Mouse (Mus musculus): ENCODE measurements at regions not wholly inside any gene's neighbourhood (a gene's known extent, or its start where the extent isn't known, plus 50 kb on each side); places are given as distances from the start of the nearest gene placed in this dataset.
"Not testable (repeated sequence)": the region's sequence is repeated elsewhere in the genome, so short reads cannot be mapped to it uniquely, and the experiment has no call there.

- Histone ChIP-seq H3K4me1 (no peaks in the 10 kb centered on the region), H3K27me3 (no peaks in the 10 kb centered on the region), H3K9ac (no peak overlapping the region), H3K9me3 (replicated peaks) (peaks cover 43% of the 10 kb centered on the region), H3K36me3 (ENCODE audit: poor library complexity, severe bottlenecking) (no peaks in the 10 kb centered on the region), H3K4me2 (no peak overlapping the region), H3K4me3 (no peak overlapping the region), H3K27ac (no peak overlapping the region)
- no peak for ATAC-seq
- WGBS: 74% methylated on average over 3 of the region's 3 CpGs
Measured at GRCm38 (mm10) chr13:3341416-3341815, 196.4 kb upstream of the Gdi2 start.

- Histone ChIP-seq H3K36me3 (ENCODE audit: poor library complexity, severe bottlenecking) (no peaks in the 10 kb centered on the region), H3K4me1 (no peaks in the 10 kb centered on the region), H3K4me2 (no peak overlapping the region), H3K9me3 (replicated peaks) (peaks cover 36% of the 10 kb centered on the region), H3K27ac (no peak overlapping the region), H3K4me3 (no peak overlapping the region), H3K9ac (no peak overlapping the region), H3K27me3 (no peaks in the 10 kb centered on the region)
- WGBS: 93% methylated on average over 5 of the region's 5 CpGs
- no peak for ATAC-seq
Measured at GRCm38 (mm10) chr13:3343611-3344010, 194.3 kb upstream of the Gdi2 start.

GRCm38 (mm10) chr13:3354912-3355311 is 183.0 kb upstream of the Gdi2 start:
- peaks cover 30% of the 10 kb centered on the region for H3K27me3 ChIP-seq
- H3K27ac ChIP-seq; H3K36me3 ChIP-seq (ENCODE audit: poor library complexity, severe bottlenecking); H3K4me2 ChIP-seq; ATAC-seq; H3K9ac ChIP-seq; H3K4me3 ChIP-seq; H3K9me3 ChIP-seq (replicated peaks): not testable (repeated sequence)
- H3K4me1 ChIP-seq: peaks cover 17% of the 10 kb centered on the region; the same call in 1 of the 2 replicates

GRCm38 (mm10) chr13:3358079-3358608 is 179.7 kb upstream of the Gdi2 start:
- H3K27ac ChIP-seq: no peak overlapping the region
- peaks cover 51% of the 10 kb centered on the region for H3K27me3 ChIP-seq
- no peaks in the 10 kb centered on the region for H3K36me3 ChIP-seq (ENCODE audit: poor library complexity, severe bottlenecking)
- WGBS: under 1% methylated on average over 45 of the region's 45 CpGs
- H3K9ac ChIP-seq: no peak overlapping the region
- H3K4me3 ChIP-seq: peak overlapping the region; percentile 42
- H3K4me1 ChIP-seq: peaks cover 30% of the 10 kb centered on the region
- no peaks in the 10 kb centered on the region for H3K9me3 ChIP-seq (replicated peaks)
- 0 out of 2 replicates have a peak, but pooled peaks have one; percentile 7 for ATAC-seq
- H3K4me2 ChIP-seq: peak overlapping the region; percentile 83

- no peaks in the 10 kb centered on the region for H3K36me3 ChIP-seq (ENCODE audit: poor library complexity, severe bottlenecking)
- H3K4me2 ChIP-seq: peak overlapping the region; percentile 83
- peak overlapping the region; percentile 42 for H3K4me3 ChIP-seq
- peak; percentile 33; the same call in 1 of the 2 replicates for ATAC-seq
- H3K9me3 ChIP-seq (replicated peaks): no peaks in the 10 kb centered on the region
- no peak overlapping the region for H3K27ac ChIP-seq
- H3K9ac ChIP-seq: no peak overlapping the region
- WGBS: under 1% methylated on average over 41 of the region's 41 CpGs
- H3K27me3 ChIP-seq: peaks cover 51% of the 10 kb centered on the region
- peaks cover 30% of the 10 kb centered on the region for H3K4me1 ChIP-seq
Measured at GRCm38 (mm10) chr13:3358996-3359750, 178.7 kb upstream of the Gdi2 start.

GRCm38 (mm10) chr13:3359751-3360260 is 178.1 kb upstream of the Gdi2 start:
- H3K9ac ChIP-seq; H3K9me3 ChIP-seq (replicated peaks); H3K36me3 ChIP-seq (ENCODE audit: poor library complexity, severe bottlenecking); H3K27ac ChIP-seq: not testable (repeated sequence)
- WGBS: under 1% methylated on average over 35 of the region's 35 CpGs
- 0 out of 2 replicates have a peak, but pooled peaks have one; percentile 5 for ATAC-seq
- Histone ChIP-seq H3K27me3 (peaks cover 51% of the 10 kb centered on the region), H3K4me3 (peak overlapping the region; percentile 42), H3K4me2 (peak overlapping the region; percentile 83), H3K4me1 (peaks cover 30% of the 10 kb centered on the region)

GRCm38 (mm10) chr13:3360503-3361490 is 177.1 kb upstream of the Gdi2 start:
- Histone ChIP-seq H3K4me2 (peak overlapping the region; percentile 83), H3K27me3 (peaks cover 47% of the 10 kb centered on the region), H3K4me1 (peaks cover 30% of the 10 kb centered on the region), H3K4me3 (peak overlapping the region; percentile 42), H3K27ac (no peak overlapping the region), H3K9ac (peak overlapping the region; percentile 40), H3K36me3 (ENCODE audit: poor library complexity, severe bottlenecking) (no peaks in the 10 kb centered on the region), H3K9me3 (replicated peaks) (no peaks in the 10 kb centered on the region)
- peak; percentile 75; the same call in 1 of the 2 replicates for ATAC-seq
- 1% methylated on average over 79 of the region's 82 CpGs for WGBS

- 69% methylated on average over 6 of the region's 6 CpGs for WGBS
- Histone ChIP-seq H3K4me2 (no peak overlapping the region), H3K9me3 (replicated peaks) (peaks cover 3% of the 10 kb centered on the region), H3K36me3 (ENCODE audit: poor library complexity, severe bottlenecking) (no peaks in the 10 kb centered on the region), H3K4me3 (no peak overlapping the region), H3K9ac (no peak overlapping the region), H3K27me3 (no peaks in the 10 kb centered on the region), H3K4me1 (no peaks in the 10 kb centered on the region), H3K27ac (no peak overlapping the region)
- ATAC-seq: no peak
Measured at GRCm38 (mm10) chr13:3372701-3373100, 165.2 kb upstream of the Gdi2 start.

- H3K27ac ChIP-seq; H3K4me1 ChIP-seq; H3K4me3 ChIP-seq; H3K27me3 ChIP-seq; H3K36me3 ChIP-seq (ENCODE audit: poor library complexity, severe bottlenecking); H3K4me2 ChIP-seq; H3K9ac ChIP-seq; ATAC-seq; H3K9me3 ChIP-seq (replicated peaks): not testable (repeated sequence)
- WGBS: 37% methylated on average over 3 of the region's 3 CpGs
Measured at GRCm38 (mm10) chr13:3373522-3374220, 164.2 kb upstream of the Gdi2 start.

- Histone ChIP-seq H3K4me1 (no peaks in the 10 kb centered on the region), H3K4me3 (no peak overlapping the region), H3K9ac (no peak overlapping the region), H3K4me2 (no peak overlapping the region), H3K27ac (no peak overlapping the region), H3K27me3 (no peaks in the 10 kb centered on the region), H3K9me3 (replicated peaks) (peaks cover 7% of the 10 kb centered on the region), H3K36me3 (ENCODE audit: poor library complexity, severe bottlenecking) (no peaks in the 10 kb centered on the region)
- ATAC-seq: no peak
- WGBS: 97% methylated on average over 7 of the region's 7 CpGs
Measured at GRCm38 (mm10) chr13:3374796-3375195, 163.1 kb upstream of the Gdi2 start.

GRCm38 (mm10) chr13:3377801-3378200 is 160.1 kb upstream of the Gdi2 start:
- H3K9me3 ChIP-seq (replicated peaks); H3K27ac ChIP-seq; H3K4me1 ChIP-seq; H3K9ac ChIP-seq; H3K4me2 ChIP-seq; H3K36me3 ChIP-seq (ENCODE audit: poor library complexity, severe bottlenecking); H3K4me3 ChIP-seq; ATAC-seq; H3K27me3 ChIP-seq: not testable (repeated sequence)
- whole genome bisulfite sequencing: 61% methylated on average over 3 of the region's 3 CpGs

Measured in forebrain, embryonic 13.5 days (tissue).